Mouse (Mus musculus): ENCODE measurements at regions not wholly inside any gene's neighbourhood (a gene's known extent, or its start where the extent isn't known, plus 50 kb on each side); places are given as distances from the start of the nearest gene placed in this dataset.
A peak's percentile ranks its signal among the peaks of the same experiment; 100 is the strongest.

GRCm38 (mm10) chr2:75202587-75203220 lies 377.1 kb downstream of the Mtx2 start:
- no peak for DNase-seq
- intact Hi-C loops (cut with DNase I), result no loop called here

GRCm38 (mm10) chr2:75208821-75209758 lies 383.5 kb downstream of the Mtx2 start:
- DNase-seq, result peak; percentile 37 to 44
- intact Hi-C loops (cut with DNase I), result no loop called here

- no peak for DNase-seq
- intact Hi-C loops (cut with DNase I), result no loop called here
These were observed 384.4 kb downstream of the Mtx2 start for GRCm38 (mm10) chr2:75209790-75210583.

DNA sequence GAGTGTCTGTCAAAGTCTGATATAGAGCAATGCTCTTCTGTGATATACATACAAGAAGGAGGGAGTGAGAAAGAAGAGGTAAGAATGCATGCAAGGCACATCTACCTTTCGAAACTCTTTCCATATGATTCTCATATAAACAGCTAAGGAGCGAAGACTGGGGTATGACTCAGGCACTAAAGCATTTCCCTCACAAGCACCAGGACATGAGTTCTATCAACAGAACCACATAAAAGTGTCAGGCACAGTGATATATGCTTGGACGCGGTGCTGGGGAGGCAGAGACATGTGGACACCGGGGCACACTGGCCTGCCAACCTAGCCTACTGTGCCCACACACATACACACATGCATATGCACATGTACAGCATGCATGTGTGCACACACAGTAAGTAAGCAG lies 391.3 kb downstream of the Mtx2 start:
- DNase-seq, result no peak
- intact Hi-C loops (cut with DNase I), result no loop called here

DNA sequence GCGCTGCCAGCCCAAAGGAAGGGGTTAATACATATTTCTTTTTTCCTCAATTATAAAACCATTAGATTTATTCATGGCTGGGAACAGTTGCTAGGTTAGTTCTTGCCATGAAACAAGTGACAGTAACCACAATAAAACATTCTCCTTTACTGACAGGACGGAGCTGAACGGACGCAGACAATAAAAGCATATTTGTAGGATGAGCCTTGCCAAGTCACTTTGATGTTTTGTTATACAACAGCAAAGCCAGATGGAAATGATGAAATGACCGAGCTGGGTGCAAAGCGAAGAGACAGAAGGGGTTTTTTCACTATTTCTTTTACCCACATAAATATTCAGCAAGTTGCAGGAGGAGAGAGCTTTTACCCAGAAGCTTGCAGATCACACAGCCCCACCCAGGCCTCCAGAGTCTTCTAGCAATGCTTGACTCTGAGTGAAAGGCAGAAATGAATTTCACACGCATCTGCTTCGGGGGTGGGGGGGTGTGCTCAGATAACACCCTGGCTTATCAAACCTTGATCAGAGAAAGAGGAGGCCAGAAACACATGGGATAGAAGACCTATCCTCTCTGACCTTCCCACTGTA lies 395.3 kb downstream of the Mtx2 start:
- intact Hi-C loops (cut with DNase I), result loop anchor here (5.0 kb wide), 1 partner anchor 69 kb away; no protein-coding TSS in a partner anchor
- DNase-seq, result no peak

GRCm38 (mm10) chr2:75224443-75224842 lies 398.8 kb downstream of the Mtx2 start:
- intact Hi-C loops (cut with DNase I), result loop anchor here (5.0 kb wide), 1 partner anchor 72 kb away; no protein-coding TSS in a partner anchor
- peak; percentile 73 to 80 for DNase-seq

- intact Hi-C loops (cut with DNase I), result no loop called here
These were observed 415.4 kb downstream of the Mtx2 start for GRCm38 (mm10) chr2:75240976-75241375.

GRCm38 (mm10) chr2:75244311-75245033 lies 414.6 kb upstream of the Hnrnpa3 start:
- intact Hi-C loops (cut with DNase I), result no loop called here
- DNase-seq, result no peak

More at GRCm38 (mm10) chr2:75240976-75241375, 415.4 kb downstream of the Mtx2 start:
- DNase-seq, result no peak

DNA sequence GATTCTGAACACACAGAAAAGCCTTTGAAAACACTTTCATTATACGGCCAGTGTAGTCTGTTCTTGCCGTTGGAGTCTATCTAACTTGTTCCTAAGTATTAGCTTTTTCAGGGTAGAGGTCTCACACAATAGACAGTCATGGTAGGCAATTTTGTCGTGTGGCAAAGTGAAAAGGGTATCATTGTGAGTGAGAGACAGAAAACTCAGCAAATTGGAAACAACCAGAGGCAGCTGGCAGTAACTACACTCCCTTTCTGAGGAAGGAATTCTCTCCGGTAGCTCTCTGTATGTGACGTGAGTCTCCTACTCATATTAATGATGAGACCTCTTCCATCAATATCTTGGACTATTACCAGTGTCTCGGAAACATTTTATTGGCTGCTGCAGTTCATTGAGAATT lies 413.8 kb upstream of the Hnrnpa3 start:
- DNase-seq, result no peak
- intact Hi-C loops (cut with DNase I), result no loop called here

GRCm38 (mm10) chr2:75245662-75246061 lies 413.4 kb upstream of the Hnrnpa3 start:
- no peak for DNase-seq
- intact Hi-C loops (cut with DNase I), result no loop called here

DNA sequence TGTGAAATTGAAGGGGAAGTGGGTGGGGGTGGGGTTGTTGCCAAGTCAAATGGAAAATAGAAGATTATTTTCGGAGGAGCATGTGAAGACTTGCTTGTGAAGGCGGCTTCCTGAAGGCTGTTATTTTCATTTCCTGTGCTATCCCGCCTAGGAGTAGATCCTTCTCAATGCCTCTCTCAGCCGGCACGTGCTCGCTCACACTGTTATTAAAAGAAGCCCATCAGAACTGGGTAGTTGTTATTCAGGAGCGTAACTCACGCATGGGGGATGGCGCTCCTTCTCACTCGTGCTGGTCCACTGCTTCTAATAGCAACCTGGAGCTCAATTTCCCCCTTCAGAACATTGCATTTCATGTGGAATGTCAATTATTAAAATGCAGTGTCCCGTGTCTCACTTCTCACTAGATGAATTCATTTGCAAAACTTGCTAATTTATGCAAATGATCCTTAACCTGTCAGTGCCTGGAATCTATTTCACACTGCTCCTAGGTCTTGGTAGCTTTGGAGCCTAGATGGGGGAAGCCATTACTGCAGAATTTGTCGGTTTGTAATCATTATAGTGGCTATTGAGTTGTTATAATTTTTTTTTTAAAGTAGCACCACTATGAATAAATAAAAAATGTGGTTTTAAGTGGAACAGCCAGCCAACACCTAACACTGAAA lies 412.8 kb upstream of the Hnrnpa3 start:
- DNase-seq, result no peak
- intact Hi-C loops (cut with DNase I), result no loop called here

GRCm38 (mm10) chr2:75248251-75248650 lies 410.8 kb upstream of the Hnrnpa3 start:
- no peak for DNase-seq
- intact Hi-C loops (cut with DNase I), result no loop called here

GRCm38 (mm10) chr2:75250507-75250906 lies 408.6 kb upstream of the Hnrnpa3 start:
- intact Hi-C loops (cut with DNase I), result no loop called here
- no peak for DNase-seq

DNA sequence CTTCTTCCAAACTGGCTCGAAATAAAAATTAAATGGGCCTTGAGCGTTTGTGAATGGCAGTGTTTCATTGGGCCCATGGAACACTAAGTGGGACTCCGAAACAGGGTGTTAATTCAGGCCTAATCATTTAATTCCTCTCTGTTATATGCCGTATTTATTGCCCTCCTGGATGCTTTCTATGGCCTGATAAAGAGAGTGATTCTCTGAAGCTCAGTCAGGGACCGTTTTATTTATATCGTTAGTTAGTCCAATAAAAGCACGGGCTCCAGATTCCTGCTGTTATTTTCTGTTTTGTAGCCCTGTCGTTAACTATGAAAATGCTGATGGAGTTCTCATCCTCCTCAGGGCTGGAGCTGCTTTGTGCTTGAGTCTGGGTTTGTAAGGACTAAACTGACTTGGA lies 406.2 kb upstream of the Hnrnpa3 start:
- no peak for DNase-seq
- intact Hi-C loops (cut with DNase I), result no loop called here

DNA sequence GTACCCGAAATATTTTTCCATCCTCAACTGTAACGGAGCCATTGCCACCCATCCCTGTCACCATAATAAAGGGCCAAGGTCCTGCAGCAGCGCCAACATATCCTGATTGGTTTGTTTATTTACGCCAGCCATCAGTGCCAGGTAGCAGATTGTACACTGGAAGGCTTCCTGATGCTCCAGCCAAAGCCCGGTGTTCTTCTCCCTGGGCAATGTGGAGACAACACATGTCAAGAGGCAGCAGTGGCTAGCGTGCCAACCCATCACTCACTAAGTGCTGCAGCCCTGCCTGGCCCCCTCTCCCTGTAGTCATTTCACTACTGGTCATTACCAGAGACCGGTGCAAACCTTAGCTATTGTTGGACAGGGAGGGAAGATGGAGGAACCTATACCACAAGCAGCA lies 393.8 kb upstream of the Hnrnpa3 start:
- intact Hi-C loops (cut with DNase I), result no loop called here
- no peak for DNase-seq

- intact Hi-C loops (cut with DNase I), result no loop called here
- DNase-seq, result no peak
These were observed 393.0 kb upstream of the Hnrnpa3 start for GRCm38 (mm10) chr2:75265739-75266699.

- no peak for DNase-seq
- intact Hi-C loops (cut with DNase I), result no loop called here
These were observed 391.1 kb upstream of the Hnrnpa3 start for GRCm38 (mm10) chr2:75267949-75268348.

GRCm38 (mm10) chr2:75269446-75269845 lies 389.6 kb upstream of the Hnrnpa3 start:
- intact Hi-C loops (cut with DNase I), result no loop called here
- no peak for DNase-seq

All from heart, postnatal 14 days (tissue).